Mouse (Mus musculus): Measurements from ENCODE around the gene Slc25a45. TPM values are rescaled to one million over a fixed set of nuclear protein-coding genes. Genes with fewer than 3 reads are reported as not detected.

Slc25a45 gene
- polyA plus RNA-seq (2017; shearing (Covaris generic)), result 10 to 100 TPM; 43.3 to 60.2 TPM

DNA sequence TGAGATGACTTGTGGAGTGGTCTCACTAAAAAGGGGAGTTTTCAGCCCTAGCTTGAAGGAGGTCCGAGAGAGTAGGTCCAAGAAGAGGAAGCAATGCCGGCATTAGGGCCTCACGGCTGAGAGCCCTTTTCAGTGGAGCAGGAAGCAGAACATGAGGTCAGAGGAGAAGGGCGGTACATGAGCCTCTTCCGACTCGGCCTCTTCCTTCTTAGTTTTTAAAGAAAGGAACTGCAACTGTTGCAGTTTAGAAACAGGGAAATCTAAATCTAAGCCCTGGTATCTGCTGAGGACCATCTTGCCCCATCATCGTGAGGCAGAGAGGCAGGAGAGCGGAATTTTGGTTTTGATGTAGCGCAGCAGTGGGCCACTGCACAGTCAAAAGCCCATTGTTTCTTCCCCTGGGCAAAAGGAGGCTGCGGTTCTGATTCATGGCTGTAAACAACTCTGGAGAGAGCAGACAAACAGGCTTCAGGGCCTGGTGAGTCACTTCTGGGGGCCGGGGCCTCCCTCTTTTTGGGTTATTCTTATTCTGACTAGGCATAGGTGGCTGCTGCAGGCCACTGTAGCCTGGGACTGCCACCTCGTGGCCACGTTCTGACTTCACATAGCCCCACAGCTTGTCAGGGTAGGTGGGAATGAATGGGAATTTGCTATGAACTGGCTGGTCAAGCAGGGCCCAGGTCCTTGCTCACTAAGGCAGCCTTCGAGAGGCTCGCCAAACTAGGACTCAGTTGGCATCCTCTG, at the start of gene Slc25a45:
Gene Slc25a45, plus strand, starts transcription at position 191 of the 744 bp plus-strand sequence.
- peak; percentile 83 for ATAC-seq

DNA sequence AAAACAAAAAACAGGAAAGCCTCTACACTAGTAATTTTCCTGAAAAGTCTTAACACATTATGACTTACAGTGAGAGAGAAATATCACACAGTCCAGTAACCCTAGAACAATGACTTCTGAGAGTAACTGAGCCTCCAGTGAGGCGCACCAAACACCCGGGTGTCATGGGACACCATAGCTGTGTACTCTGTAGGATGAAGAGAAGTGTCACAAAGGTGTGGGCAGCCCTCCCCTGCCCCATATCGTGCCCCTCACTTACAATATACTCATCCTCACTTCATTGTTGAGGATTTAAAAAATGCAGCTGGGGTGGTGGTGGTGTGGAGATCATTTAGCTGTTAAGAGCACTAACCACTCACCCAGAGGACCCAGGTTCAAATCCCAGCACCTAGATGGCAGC, 49.5 kb upstream of the Slc25a45 start:
- no peak for ATAC-seq

DNA sequence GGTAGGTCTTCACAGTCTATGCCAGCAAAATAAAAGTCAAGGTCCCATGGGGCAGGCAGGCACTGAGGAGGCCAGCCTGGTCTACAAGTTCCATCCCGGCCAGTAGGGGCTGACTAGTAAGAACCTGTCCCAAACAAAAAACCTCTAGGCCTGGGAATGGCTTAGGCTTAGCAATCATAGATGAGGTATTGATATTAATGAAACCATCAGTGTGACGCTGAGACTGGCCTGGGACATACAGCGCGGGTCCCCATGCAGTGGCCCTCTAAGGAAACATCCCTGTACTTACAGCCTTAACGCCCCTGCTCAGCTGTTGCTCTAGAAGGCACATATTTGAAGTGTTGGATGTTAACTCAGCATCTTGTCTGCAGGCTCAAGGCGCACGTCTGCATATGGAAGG, 48.7 kb upstream of the Slc25a45 start:
- ATAC-seq, result no peak

DNA sequence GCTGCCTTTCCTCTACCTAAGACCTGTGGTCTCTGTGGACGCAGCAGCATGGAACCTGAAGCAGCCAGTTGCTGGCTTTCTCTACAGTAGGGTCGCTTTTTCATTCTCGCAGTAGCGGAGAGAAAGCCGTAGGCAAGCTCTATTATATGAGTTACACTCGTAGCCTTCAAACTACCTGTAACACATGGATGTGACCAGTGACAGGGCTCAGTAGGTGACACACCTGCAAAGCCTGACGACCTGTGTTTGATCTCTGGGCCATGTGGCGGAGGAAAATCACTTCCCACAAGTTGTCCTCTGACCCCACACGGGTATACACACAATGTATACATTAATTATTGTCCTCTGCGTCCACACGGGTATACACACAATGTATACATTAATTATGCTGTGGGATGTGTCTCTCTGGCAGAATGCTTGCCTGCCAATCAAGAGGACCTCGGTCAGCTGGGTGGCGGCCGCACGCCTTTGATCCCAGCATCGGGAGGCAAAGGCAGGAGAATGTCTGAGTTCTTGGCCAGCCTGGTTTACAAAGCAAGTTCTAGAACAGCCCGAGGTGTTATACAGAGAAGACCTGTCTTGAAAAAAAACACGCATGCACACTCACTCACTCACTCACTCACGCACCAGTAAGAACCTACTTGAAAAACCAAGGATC, 47.5 kb upstream of the Slc25a45 start:
- ATAC-seq, result no peak

DNA sequence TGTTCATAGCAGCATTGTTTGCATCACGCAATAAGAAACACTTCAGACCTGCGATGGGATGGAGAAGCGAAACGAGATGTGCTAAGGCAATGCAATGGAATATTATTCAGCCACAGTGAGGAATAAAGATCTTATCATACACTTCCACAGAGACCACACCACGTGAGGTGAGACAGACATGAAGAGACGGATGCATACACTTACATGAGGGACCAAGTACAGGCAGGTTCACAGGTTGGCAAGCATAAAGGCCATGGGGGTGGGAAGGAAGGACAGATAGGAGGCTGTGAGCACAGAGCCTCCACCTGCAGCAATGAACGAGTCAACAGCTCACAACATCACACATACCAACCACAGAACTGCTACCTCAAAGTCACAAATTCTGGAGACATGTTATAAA, 46.8 kb upstream of the Slc25a45 start:
- ATAC-seq, result no peak

DNA sequence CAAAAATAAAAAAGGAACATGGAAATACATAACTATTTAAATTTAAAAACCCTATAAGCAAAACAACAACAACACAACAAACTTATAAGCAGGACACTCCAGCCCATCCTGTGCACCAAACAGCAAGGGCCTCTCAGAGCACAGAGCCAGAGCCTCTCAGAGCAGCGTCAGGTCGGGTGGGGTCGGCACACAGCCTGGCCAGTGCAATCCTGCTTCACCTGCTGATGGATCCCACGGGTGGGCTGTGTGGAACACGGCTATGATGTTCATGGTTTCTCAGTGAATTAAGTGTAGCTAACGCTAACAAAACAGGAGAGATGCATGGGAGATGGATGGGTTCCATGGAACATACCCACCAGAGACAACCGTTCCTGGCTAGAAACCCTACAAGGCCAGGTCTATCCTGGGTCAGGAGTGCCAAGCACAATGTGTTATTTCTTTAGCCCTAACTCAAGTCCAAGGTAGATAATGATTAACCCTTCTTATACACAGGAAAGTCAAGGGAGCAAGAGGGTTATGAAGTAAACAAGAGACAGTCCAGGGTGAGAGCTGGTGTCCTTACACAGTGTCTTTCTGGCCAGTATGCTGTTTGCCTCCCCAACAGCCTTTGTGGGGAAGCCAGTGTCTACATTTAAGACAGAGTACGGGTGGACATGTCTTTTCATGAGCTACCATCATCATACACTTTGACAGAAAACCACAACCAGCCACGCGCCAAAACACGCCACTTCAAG, 46.2 kb upstream of the Slc25a45 start:
- ATAC-seq, result no peak

DNA sequence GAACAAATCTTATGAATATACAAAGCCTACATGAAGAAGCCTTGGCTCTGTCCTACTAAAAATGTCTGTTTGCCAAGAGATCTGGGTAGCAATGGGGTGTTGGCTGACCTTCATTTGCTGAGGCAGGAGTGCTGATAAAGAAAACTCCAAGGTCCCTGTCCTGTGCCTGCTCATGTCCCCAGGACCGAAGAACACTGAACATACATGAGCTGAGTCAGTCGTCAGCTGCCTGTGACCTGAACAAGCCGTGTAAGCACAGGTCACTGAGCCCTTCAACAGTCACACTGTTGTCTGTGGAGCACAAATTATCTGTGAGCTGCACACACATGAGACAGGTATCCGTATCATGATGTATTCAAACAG, 45.7 kb upstream of the Slc25a45 start:
- no peak for ATAC-seq

DNA sequence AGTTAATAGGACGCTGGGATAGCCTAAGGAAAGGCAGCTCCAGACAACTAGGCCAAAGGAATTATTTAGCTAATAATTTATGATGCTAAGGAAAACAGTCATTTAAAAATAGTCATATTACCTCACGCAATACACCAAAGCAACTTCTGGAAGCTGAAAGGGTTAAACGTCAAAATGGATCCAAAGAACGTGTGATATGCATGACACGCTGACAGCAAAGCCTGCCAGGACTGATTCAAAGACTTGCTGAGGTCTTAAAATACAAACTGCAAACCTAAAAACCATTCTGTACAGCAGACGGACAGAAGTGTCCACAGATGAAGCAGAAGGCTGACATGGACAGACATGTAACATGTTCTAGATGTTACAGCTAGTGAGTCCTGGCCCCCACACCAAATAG, 45.3 kb upstream of the Slc25a45 start:
- ATAC-seq, result no peak

DNA sequence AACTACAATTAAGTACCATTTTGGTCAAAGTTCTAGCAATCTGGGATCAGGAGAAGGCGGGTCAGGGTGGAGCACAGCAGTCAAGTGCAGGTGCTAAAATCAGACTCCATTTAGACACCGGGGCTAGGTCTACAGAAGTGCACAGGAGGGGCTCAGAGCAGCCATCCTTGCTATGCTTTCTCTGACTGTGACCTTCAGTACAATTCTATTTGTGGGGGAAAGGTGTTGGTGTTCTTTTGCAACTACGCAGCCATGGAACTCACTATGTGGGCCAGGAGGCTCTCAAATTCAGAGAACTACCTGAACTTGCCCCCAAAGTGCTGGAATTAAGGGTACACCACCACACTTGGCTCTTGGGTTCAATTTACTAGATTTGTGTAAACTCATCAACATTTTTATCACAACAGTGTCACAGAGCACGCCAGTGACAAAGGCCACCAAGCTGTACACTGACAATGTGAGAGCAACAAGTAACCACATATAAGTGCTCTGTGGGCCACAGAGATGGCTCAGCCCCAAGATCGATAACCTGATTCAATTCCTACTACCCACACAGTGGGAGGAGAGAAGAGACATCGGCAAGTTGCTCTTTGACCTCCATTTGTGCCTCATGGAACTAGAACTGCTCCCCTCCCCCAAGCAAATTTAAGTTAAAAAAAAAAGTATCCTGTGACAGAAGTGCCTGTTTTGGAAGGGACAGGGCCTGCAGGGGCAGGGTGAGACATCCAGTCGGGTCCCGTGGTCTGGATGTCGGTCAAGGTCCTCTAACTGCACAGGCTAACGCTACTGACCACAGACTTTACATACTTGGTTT, 44.1 kb upstream of the Slc25a45 start:
- ATAC-seq, result no peak

DNA sequence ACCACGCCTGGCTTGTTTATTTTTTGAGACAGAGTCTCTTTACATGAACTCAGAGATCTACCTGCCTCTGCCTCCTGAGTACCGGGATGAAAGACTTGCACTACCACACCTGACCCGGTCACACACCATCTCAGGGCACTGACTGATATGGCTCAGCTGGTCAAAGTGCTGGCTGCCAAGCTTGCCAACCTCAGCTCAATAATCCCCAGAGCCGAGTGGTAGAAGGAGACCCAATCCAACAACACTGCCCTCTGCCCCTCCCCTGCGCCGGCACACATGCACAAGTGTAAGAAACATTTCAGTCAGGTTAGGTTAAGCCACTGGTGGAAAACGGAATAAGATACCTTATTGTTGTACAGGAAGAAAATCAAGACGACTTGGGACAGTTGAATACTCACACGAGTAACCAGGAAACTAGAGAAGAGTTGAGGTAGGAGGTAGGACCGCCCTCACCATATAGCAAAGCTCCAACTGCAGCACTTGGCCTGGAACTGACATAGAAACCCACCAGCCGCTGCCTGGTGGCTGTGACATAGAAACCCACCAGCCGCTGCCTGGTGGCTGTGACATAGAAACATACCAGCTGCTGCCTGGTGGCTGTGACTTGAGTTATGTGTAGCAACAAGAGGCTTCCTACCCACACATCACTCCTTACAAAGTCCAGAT, 43.2 kb upstream of the Slc25a45 start:
- ATAC-seq, result no peak

DNA sequence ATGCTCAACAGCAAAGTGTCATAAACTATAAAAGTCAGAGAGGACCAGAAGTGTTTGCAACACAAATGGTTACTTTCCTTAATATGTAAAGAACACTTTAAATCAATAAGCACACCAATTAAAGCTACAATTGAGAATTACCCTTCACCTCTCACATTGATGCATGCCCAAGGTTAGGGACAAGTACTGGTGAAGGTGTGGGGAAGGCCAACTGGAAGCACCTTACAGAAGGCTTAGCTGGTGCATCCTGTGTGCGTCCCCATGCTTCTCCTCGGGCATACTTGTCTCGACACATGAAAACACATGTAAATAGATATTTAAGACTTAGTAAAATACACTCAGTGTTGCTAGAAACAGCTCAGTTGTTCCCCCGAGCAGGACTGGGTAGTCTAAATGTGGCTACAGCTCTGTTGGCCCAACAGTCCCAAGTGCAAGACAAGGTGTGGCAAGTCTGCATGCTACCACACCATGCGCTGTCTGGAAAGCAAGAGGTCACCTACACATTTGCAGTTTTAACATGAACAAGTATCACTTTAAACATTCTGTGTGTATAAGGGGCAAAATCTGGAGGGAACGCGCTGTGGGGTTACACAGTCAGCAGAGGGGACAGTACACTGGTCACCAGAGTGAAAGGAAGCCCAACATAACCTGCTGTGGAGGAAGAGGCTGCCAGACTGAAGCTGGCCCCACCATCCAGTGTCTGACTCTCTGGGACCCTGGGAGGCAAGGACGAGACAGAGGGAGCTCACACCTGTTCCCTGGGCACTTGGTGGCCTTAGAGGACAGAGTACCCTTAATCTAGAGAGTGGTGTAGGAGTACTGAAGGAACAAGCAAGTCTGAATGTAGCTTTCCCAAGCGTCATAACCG, 42.3 kb upstream of the Slc25a45 start:
- no peak for ATAC-seq

DNA sequence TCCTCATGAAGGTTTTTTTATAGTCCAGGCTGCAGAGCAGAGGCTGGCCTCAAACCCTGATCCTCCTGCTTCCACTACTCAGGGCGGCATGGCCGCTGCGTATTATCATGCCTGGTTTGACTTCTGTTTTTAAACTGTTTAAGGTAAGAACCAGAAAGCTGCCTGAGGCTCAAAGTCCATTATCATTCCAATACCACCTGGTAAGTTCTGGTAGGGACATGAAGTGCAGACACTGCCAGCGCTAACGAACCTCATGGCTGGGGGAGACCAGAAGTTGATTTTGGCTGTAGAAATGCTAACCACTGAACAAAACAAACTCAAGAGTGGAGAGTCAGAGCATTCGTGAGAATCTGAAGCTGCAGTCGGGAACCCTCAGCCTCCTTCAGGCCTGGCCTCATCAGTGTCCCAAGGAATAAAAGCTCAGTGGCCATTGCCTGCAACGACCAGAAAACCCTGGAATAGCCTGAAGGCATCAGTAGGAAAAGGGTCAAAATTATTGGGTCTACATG, 41.6 kb upstream of the Slc25a45 start:
- ATAC-seq, result no peak

DNA sequence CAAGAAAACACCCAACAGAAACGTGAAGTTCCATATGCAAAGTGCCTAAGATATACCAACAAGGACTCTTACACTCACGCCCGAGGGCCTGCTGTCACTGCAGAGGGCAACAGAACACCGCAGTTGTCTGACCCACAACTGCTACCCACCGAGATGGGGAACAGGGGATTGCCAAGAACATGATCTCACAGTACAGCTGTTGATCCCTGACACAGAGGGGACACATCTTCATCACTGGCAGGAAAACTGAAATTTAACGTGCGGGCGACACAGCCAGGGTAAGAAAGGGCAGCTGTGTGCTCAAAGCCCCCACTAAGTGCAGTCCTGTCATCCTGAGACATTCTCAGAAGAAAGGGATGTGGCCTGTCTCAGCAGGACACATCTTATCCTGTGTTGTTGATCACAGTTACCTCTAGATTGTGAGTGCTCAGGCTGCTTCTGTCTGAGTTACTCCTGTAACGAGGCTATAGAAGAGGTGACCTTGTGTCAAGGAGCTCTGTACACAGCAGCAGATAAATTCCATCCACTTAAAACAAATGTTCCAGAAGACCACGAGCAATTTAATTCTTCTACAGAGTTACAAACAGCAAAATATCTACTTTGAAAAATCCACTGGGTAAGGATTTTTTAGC, 40.6 kb upstream of the Slc25a45 start:
- no peak for ATAC-seq

DNA sequence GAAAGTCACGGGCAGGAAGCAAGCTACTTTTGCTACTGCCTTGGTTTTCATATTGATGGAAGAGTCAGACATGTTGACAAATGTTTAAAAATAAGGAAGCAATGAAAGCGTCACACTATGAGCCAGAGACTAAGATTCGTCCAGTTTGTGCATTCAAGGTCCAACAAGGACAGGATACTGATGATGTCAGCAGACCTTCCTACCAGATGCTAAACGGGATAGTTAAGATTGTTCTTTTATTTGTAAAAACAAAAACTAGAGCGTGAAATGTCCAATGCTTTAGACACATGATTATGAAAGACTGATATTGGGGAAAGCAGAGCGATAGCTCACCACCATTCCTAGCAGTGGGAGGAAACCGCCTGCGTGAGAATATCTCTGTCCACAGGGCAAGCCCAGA, 40.0 kb upstream of the Slc25a45 start:
- no peak for ATAC-seq

DNA sequence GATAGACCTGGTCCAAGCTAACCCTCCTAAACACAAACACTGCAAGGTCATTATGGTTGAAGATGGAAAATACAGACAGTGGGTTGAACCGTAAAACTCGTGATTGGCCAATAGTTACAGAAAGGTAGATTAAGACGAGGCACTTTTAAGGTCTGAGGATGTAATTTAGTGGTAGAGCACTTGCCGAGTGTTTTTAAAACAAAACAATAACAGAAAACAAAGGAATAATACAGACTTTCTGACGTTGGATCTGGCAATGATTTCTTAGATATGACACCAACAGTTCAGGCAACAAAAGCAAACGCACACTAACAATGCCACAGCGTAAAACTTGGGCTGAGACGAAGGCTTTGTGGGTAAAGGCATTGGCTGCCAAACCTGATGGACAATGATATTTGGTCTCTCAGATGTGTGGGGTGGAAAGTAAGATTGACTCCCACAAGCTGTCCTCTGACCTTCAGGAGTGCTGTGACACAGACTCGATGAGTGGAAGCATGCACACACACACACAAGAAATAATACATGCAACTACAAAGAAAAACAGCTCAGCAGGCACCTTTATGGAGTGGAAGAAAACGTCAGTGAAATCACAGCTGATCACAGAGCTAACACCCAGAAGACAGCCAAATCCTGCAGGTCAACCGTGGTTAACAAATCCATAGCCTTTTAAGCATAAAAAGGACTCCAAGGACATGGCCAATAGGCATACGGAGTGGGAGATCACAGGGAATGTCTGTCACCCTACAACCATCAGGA, 39.3 kb upstream of the Slc25a45 start:
- no peak for ATAC-seq

DNA sequence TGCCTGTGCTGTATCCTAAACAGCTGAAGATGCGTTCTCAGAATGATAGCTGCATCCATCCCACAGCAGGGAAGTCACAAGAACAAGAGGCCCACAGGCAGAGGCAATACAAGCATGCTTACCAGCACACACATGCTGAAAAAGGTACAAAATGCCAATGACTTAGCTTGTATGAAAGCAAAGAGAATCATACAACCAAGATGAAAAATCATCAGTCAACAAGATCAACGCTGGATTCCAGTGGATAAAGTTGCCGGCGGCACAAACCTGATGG, 38.8 kb upstream of the Slc25a45 start:
- no peak for ATAC-seq

DNA sequence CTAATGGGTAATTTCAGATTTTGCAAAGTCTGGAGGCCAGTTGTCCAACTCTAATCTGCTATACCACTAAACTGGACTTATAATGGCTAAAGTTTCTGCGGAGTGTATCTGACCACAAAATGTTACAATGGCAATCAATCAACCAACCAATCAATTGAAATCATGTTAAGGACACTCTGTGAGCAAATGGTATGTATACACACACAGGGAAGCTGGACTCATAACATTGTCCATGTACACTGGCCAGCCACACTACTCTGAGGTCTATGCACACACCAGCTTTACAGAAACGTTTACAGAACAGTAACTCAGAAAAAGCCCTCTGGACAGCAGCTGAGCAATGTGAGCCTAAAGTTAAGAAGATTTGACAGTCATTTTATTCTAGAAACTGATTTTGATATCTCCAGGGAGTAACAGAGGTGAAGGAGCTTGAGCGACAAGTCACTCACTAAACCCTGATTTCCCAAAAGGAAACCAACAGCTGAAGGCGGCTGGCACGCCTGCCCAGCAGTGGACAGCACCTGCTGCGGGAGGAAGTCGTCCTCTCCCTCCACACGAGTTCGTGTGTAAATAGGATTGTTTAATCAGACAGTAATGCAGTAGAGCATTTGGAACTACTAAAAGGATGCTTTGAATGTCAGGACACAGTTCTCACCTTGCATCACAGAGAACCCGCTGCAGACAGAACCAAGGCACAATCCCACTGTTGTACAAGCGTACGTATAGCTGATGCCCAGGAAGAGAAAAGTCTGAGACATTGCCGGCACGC, 38.1 kb upstream of the Slc25a45 start:
- ATAC-seq, result no peak

DNA sequence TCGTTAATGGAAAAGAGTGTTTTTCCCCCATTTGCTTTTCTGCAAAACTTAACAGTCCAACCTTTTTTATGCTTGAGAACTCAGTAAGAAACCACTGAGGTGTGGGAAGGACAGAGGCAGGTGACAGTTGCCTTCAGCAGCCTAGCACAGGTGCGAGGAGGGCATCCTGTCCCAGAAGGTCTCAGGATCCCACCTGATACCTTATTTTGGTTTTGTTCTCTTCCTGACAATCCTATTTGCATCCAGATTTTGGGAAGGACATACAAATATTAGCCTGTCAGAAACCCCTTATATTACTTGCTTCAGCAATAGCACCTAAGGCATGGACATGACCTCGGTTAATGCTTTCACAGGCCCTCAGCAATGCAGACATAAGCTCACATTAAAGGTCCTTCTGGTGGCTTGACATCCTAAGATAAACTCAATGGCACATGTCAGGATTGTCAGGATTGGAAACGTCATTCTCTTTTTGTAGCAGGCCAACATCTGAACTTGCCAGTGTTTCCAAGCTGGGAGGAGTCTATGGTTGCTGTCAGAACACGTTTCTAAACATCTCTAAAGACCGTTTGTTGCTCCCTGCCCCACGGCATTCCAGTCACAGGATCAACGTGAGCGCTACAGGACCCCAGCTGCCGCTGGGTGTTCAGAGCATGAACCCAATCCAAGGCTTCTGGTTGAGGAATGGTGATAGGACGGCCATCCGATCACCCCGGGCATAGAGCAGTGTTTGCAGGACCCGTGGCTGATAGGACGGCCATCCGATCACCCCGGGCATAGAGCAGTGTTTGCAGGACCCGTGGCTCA, 37.3 kb upstream of the Slc25a45 start:
- ATAC-seq, result no peak
